ENCODE assay signal across 9 mouse cellular contexts in genomic region chr2:153484071-153484470, GRCm38 (mm10). TPM values are rescaled to one million over a fixed set of nuclear protein-coding genes. Genes with fewer than 3 reads are reported as not detected.
DNase-seq lines count a peak whose midpoint lies in the region; ATAC-seq and TF ChIP-seq lines count a peak whose summit lies in the region.
"Had no signal": no experiment of that assay in that cellular context is flagged by ENCODE, and none has a peak within 500 bp of the region (broad histone marks: within the 10 kb centered on the region; RNA-seq: fewer than 3 reads in every experiment).

No protein-coding gene starts in this region.

- no peaks in the 10 kb centered on the region for H3K9me3 ChIP-seq in limb, embryonic 13.5 days
- no peaks in the 10 kb centered on the region for H3K9me3 ChIP-seq in limb, embryonic 10.5 days (replicated peaks)
- no peaks in the 10 kb centered on the region for H3K9me3 ChIP-seq in forebrain, embryonic 13.5 days (replicated peaks)
- no peaks in the 10 kb centered on the region for H3K9me3 ChIP-seq in hindbrain, postnatal 0 days (ENCODE audit: low read length)
- H3K9me3 ChIP-seq in neural tube, embryonic 13.5 days = no peaks in the 10 kb centered on the region

- no peak for DNase-seq in limb, embryonic 10.5 days (ENCODE audit: low spot score)
- peak; percentile 67 for DNase-seq in hindbrain, postnatal 0 days (ENCODE audit: low spot score)
- no peak for DNase-seq in thymus, postnatal 10 days (ENCODE audit: low spot score in 2 of 2)
- no peak for DNase-seq in frontal cortex, postnatal 36 days (ENCODE audit: low spot score in 2 of 2)

- peaks cover 28% of the 10 kb centered on the region for H3K4me1 ChIP-seq in limb, embryonic 13.5 days
- H3K4me1 ChIP-seq in limb, embryonic 10.5 days = peaks cover 30% of the 10 kb centered on the region
- H3K4me1 ChIP-seq in forebrain, embryonic 13.5 days = peaks cover 45% of the 10 kb centered on the region
- H3K4me1 ChIP-seq in hindbrain, postnatal 0 days (ENCODE audit: insufficient read depth, low read length) = peaks cover 31% of the 10 kb centered on the region
- H3K4me1 ChIP-seq in neural tube, embryonic 13.5 days (replicated peaks) = peaks cover 46% of the 10 kb centered on the region

- H3K4me3 ChIP-seq in limb, embryonic 13.5 days = no peak overlapping the region
- H3K4me3 ChIP-seq in limb, embryonic 10.5 days = no peak overlapping the region
- H3K4me3 ChIP-seq in forebrain, embryonic 13.5 days = no peak overlapping the region
- H3K4me3 ChIP-seq in hindbrain, postnatal 0 days (ENCODE audit: low read length) = no peak overlapping the region
- H3K4me3 ChIP-seq in neural tube, embryonic 13.5 days = no peak overlapping the region

- 0 out of 2 replicates have a peak overlapping the region, but pooled peaks have one; percentile 50 for H3K4me2 ChIP-seq in limb, embryonic 13.5 days (replicated peaks)
- peak overlapping the region; percentile 48 for H3K4me2 ChIP-seq in forebrain, embryonic 13.5 days
- no peak overlapping the region for H3K4me2 ChIP-seq in hindbrain, postnatal 0 days (ENCODE audit: low read depth, low read length)
- peak overlapping the region; percentile 37 for H3K4me2 ChIP-seq in neural tube, embryonic 13.5 days

- peaks cover 16% of the 10 kb centered on the region; the same call in 1 of the 2 replicates for H3K27me3 ChIP-seq in limb, embryonic 13.5 days
- H3K27me3 ChIP-seq in limb, embryonic 10.5 days (ENCODE audit: low read depth, poor library complexity, severe bottlenecking) = peaks cover 48% of the 10 kb centered on the region
- H3K27me3 ChIP-seq in forebrain, embryonic 13.5 days = no peaks in the 10 kb centered on the region
- no peaks in the 10 kb centered on the region for H3K27me3 ChIP-seq in hindbrain, postnatal 0 days (ENCODE audit: insufficient read depth, low read length)
- H3K27me3 ChIP-seq in neural tube, embryonic 13.5 days = no peaks in the 10 kb centered on the region

- WGBS in limb, embryonic 13.5 days = 53% methylated on average over 4 of the region's 4 CpGs
- 44% methylated on average over 4 of the region's 4 CpGs for WGBS in limb, embryonic 10.5 days
- 21% methylated on average over 4 of the region's 4 CpGs for WGBS in forebrain, embryonic 13.5 days
- 13% methylated on average over 4 of the region's 4 CpGs for WGBS in hindbrain, postnatal 0 days
- WGBS in neural tube, embryonic 13.5 days = 24% methylated on average over 4 of the region's 4 CpGs

- H3K9ac ChIP-seq in limb, embryonic 13.5 days = peak overlapping the region; percentile 50; the same call in 1 of the 2 replicates
- H3K9ac ChIP-seq in forebrain, embryonic 13.5 days = peak overlapping the region; percentile 54
- H3K9ac ChIP-seq in hindbrain, postnatal 0 days (replicated peaks; ENCODE audit: low read length) = no peak overlapping the region
- peak overlapping the region; percentile 62 for H3K9ac ChIP-seq in neural tube, embryonic 13.5 days

- H3K27ac ChIP-seq in limb, embryonic 13.5 days = no peak overlapping the region
- H3K27ac ChIP-seq in limb, embryonic 10.5 days = no peak overlapping the region
- peak overlapping the region; percentile 98 for H3K27ac ChIP-seq in forebrain, embryonic 13.5 days
- peak overlapping the region; percentile 76 for H3K27ac ChIP-seq in hindbrain, postnatal 0 days
- H3K27ac ChIP-seq in neural tube, embryonic 13.5 days (replicated peaks) = peak overlapping the region; percentile 92

- ATAC-seq in limb, embryonic 13.5 days (ENCODE audit: low FRiP score, low read depth) = no peak
- ATAC-seq in forebrain, embryonic 13.5 days = peak; percentile 52
- peak; percentile 19; the same call in 1 of the 2 replicates for ATAC-seq in hindbrain, postnatal 0 days
- peak; percentile 28 for ATAC-seq in neural tube, embryonic 13.5 days (ENCODE audit: low read depth)

- no peak for TF ChIP-seq CTCF in hindbrain, postnatal 0 days (IDR thresholded peaks at IDR 0.05; ENCODE audit: low read depth)

- no peaks in the 10 kb centered on the region for H3K36me3 ChIP-seq in limb, embryonic 13.5 days
- no peaks in the 10 kb centered on the region for H3K36me3 ChIP-seq in limb, embryonic 10.5 days
- H3K36me3 ChIP-seq in forebrain, embryonic 13.5 days (ENCODE audit: poor library complexity, severe bottlenecking) = no peaks in the 10 kb centered on the region
- no peaks in the 10 kb centered on the region for H3K36me3 ChIP-seq in hindbrain, postnatal 0 days (ENCODE audit: insufficient read depth, low read length)
- no peaks in the 10 kb centered on the region for H3K36me3 ChIP-seq in neural tube, embryonic 13.5 days

RNA-seq across cellular contexts. Expression of gene 4930404H24Rik, which starts 8.5 kb away (rescaled TPM):
- not detected in 2 replicates for polyA plus RNA-seq in limb, embryonic 13.5 days (2015; fragmentation: Nextera tagmentation; extraction: Ambion mirVana)
- polyA plus RNA-seq in limb, embryonic 10.5 days (2016; fragmentation: Nextera tagmentation; extraction: Ambion mirVana) = not detected in 2 replicates
- polyA plus RNA-seq in forebrain, embryonic 13.5 days (2015; fragmentation: Nextera tagmentation; extraction: Ambion mirVana) = not detected in 2 replicates
- total RNA-seq in hindbrain, postnatal 0 days (2014; rRNA removed) = not detected in 2 replicates
- polyA plus RNA-seq in hindbrain, postnatal 0 days (2015; fragmentation: Nextera tagmentation; extraction: Ambion mirVana) = not detected in 2 replicates
- not detected in 2 replicates for polyA plus RNA-seq in neural tube, embryonic 13.5 days (2015; fragmentation: Nextera tagmentation; extraction: Ambion mirVana)
- total RNA-seq: heart, postnatal 25 days; liver, adult 2 months had no signal
- polyA plus RNA-seq: liver, adult 2 months had no signal

RNA-seq across cellular contexts. Expression of gene Nol4l, which starts 45.7 kb away (rescaled TPM):
- 11.8 and 13.2 TPM in 2 replicates for polyA plus RNA-seq in limb, embryonic 13.5 days (2015; fragmentation: Nextera tagmentation; extraction: Ambion mirVana)
- 15.8 and 17.2 TPM in 2 replicates for polyA plus RNA-seq in limb, embryonic 10.5 days (2016; fragmentation: Nextera tagmentation; extraction: Ambion mirVana)
- polyA plus RNA-seq in forebrain, embryonic 13.5 days (2015; fragmentation: Nextera tagmentation; extraction: Ambion mirVana) = 32.1 and 36.7 TPM in 2 replicates
- total RNA-seq in hindbrain, postnatal 0 days (2014; rRNA removed) = 68.3 and 80.8 TPM in 2 replicates
- polyA plus RNA-seq in hindbrain, postnatal 0 days (2015; fragmentation: Nextera tagmentation; extraction: Ambion mirVana) = 23.7 and 24.2 TPM in 2 replicates
- polyA plus RNA-seq in neural tube, embryonic 13.5 days (2015; fragmentation: Nextera tagmentation; extraction: Ambion mirVana) = 40.8 and 43.3 TPM in 2 replicates

Comparison
In these comparisons a context has a peak if more than half of its experiments do, and no peak if none do; other contexts are left out.
1. H3K27ac ChIP-seq: peak in forebrain, embryonic 13.5 days (single experiment), hindbrain, postnatal 0 days (single experiment) and neural tube, embryonic 13.5 days (single experiment); none in limb, embryonic 13.5 days (single experiment) and limb, embryonic 10.5 days (single experiment).